Mouse (Mus musculus) MEL (cell line): ENCODE measurements around the gene Gdf11. TPM values are rescaled to one million over a fixed set of nuclear protein-coding genes. Genes with fewer than 3 reads are reported as not detected.

ENCODE experiments used
- DNase-seq: peaks from one replicate; pipeline ENCODE4 v3.0.0; 2011; ENCODE audit warnings: low read depth, low spot score
- H3K27ac ChIP-seq: 2 replicates; pipeline ENCODE4 v1.5.1; 2012; ENCODE audit warnings: low read depth, mild to moderate bottlenecking, control low read depth, low read length, moderate library complexity; ENCODE audit not compliant: control insufficient read depth
- H3K27me3 ChIP-seq, 2 experiments: fragments of 150-350 bp in 1 of 2; sonication (generic) in 1 of 2; 2 replicates each; pipeline ENCODE4 v1.6.1; 2012; ENCODE audit warnings: low read length in 2 of 2, mild to moderate bottlenecking in 2 of 2, improper control_type of control experiment in 1 of 2, moderate library complexity in 1 of 2; ENCODE audit not compliant: insufficient read depth in 2 of 2, control insufficient read depth in 1 of 2
- H3K36me3 ChIP-seq, 2 experiments: 2 replicates each; pipeline ENCODE4 v1.6.1; 2012 to 2014; ENCODE audit warnings: low read length in 2 of 2, improper control_type of control experiment in 1 of 2, inconsistent platforms in 1 of 2, mild to moderate bottlenecking in 1 of 2; ENCODE audit not compliant: insufficient read depth in 2 of 2, control insufficient read depth in 1 of 2
- H3K4me1 ChIP-seq, 2 experiments: fragments of 150-350 bp in 1 of 2; sonication (generic) in 1 of 2; 2 replicates each; pipeline ENCODE4 v1.6.1; 2012; ENCODE audit warnings: low read length in 2 of 2, improper control_type of control experiment in 1 of 2, mild to moderate bottlenecking in 1 of 2; ENCODE audit not compliant: insufficient read depth in 2 of 2, control insufficient read depth in 1 of 2
- H3K4me3 ChIP-seq, 2 experiments: fragments of 150-350 bp in 1 of 2; sonication (generic) in 1 of 2; 2 replicates each; pipeline ENCODE4 v1.5.1; 2012; ENCODE audit warnings: low read depth in 2 of 2, low read length in 2 of 2, mild to moderate bottlenecking in 2 of 2, moderate library complexity in 2 of 2, control low read depth in 1 of 2, improper control_type of control experiment in 1 of 2; ENCODE audit not compliant: control insufficient read depth in 1 of 2, insufficient read depth in 1 of 2
- H3K79me2 ChIP-seq: 2 replicates; pipeline ENCODE4 v1.6.1; 2012; ENCODE audit warnings: mild to moderate bottlenecking, low read length, moderate library complexity; ENCODE audit not compliant: control insufficient read depth, poor library complexity, insufficient read depth
- H3K9ac ChIP-seq: 2 replicates; pipeline ENCODE4 v1.6.1; 2012; ENCODE audit warnings: low read depth, mild to moderate bottlenecking, control low read depth, low read length, moderate library complexity; ENCODE audit not compliant: control insufficient read depth, poor library complexity, severe bottlenecking
- H3K9me3 ChIP-seq: fragments of 150-350 bp; sonication (generic); replicated peaks from 2 replicates; pipeline ENCODE4 v1.6.1; 2012; ENCODE audit warnings: mild to moderate bottlenecking, low read length, improper control_type of control experiment, moderate library complexity; ENCODE audit not compliant: insufficient read depth
- BHLHE40 ChIP-seq: IDR thresholded peaks from 2 replicates; pipeline ENCODE4 v1.6.1; 2012; ENCODE audit warnings: low read depth, mild to moderate bottlenecking, inconsistent platforms, low read length, improper control_type of control experiment, borderline replicate concordance
- CHD1 ChIP-seq: IDR thresholded peaks from 2 replicates; pipeline ENCODE4 v1.6.1; 2012; ENCODE audit warnings: low read depth, mild to moderate bottlenecking, inconsistent platforms, low read length, improper control_type of control experiment
- CHD2 ChIP-seq: IDR thresholded peaks from 2 replicates; pipeline ENCODE4 v1.6.1; 2011; ENCODE audit warnings: low read length, improper control_type of control experiment
- CTCF ChIP-seq, 3 experiments: IDR thresholded peaks in 2 of 3; conservative IDR thresholded peaks in 1 of 3; 2 replicates each; pipeline ENCODE4 v1.5.1; 2011 to 2012; ENCODE audit warnings: low read length in 3 of 3, low read depth in 2 of 3, mild to moderate bottlenecking in 2 of 3, improper control_type of control experiment in 1 of 3, inconsistent platforms in 1 of 3, mixed read lengths in 1 of 3, moderate library complexity in 1 of 3; ENCODE audit not compliant: control insufficient read depth in 1 of 3, insufficient read depth in 1 of 3, poor library complexity in 1 of 3, severe bottlenecking in 1 of 3
- ELF1 ChIP-seq: IDR thresholded peaks from 2 replicates; pipeline ENCODE4 v1.6.1; 2014; ENCODE audit warnings: low read depth, mild to moderate bottlenecking, inconsistent platforms, low read length, improper control_type of control experiment, moderate library complexity
- EP300 ChIP-seq, 2 experiments: IDR thresholded peaks; 2 replicates each; pipeline ENCODE4 v1.6.1; 2011; ENCODE audit warnings: improper control_type of control experiment in 2 of 2, low read length in 2 of 2, low read depth in 1 of 2, mild to moderate bottlenecking in 1 of 2
- ETS1 ChIP-seq: IDR thresholded peaks from 2 replicates; pipeline ENCODE4 v1.6.1; 2012; ENCODE audit warnings: low read depth, mild to moderate bottlenecking, inconsistent platforms, low read length, improper control_type of control experiment, moderate library complexity
- GATA1 ChIP-seq: IDR thresholded peaks from 2 replicates; pipeline ENCODE4 v1.6.1; 2011; ENCODE audit warnings: low read depth, low read length, improper control_type of control experiment
- KAT2A ChIP-seq: conservative IDR thresholded peaks from 2 replicates; pipeline ENCODE4 v1.6.1; 2012; ENCODE audit warnings: low read depth, low read length, improper control_type of control experiment, inconsistent platforms
- MAFK ChIP-seq: IDR thresholded peaks from 2 replicates; pipeline ENCODE4 v1.6.1; 2011; ENCODE audit warnings: low read depth, mild to moderate bottlenecking, low read length, improper control_type of control experiment, borderline replicate concordance
- MXI1 ChIP-seq: IDR thresholded peaks from 2 replicates; pipeline ENCODE4 v1.6.1; 2011; ENCODE audit warnings: mild to moderate bottlenecking, low read depth, low read length, improper control_type of control experiment
- MYB ChIP-seq: IDR thresholded peaks from 2 replicates; pipeline ENCODE4 v1.6.1; 2011; ENCODE audit warnings: mild to moderate bottlenecking, low read depth, low read length, improper control_type of control experiment
- MYC ChIP-seq: IDR thresholded peaks from 2 replicates; pipeline ENCODE4 v1.6.1; 2011; ENCODE audit warnings: low read depth, mild to moderate bottlenecking, low read length, improper control_type of control experiment, moderate library complexity
- POLR2A ChIP-seq, 2 experiments: IDR thresholded peaks; 2 replicates each; pipeline ENCODE4 v1.6.1; 2011 to 2012; ENCODE audit warnings: low read length in 2 of 2, mild to moderate bottlenecking in 2 of 2, control low read depth in 1 of 2, improper control_type of control experiment in 1 of 2, low read depth in 1 of 2, moderate library complexity in 1 of 2; ENCODE audit not compliant: control insufficient read depth in 1 of 2, insufficient read depth in 1 of 2, poor library complexity in 1 of 2
- RCOR1 ChIP-seq: IDR thresholded peaks from 2 replicates; pipeline ENCODE4 v1.6.1; 2012; ENCODE audit warnings: low read depth, mild to moderate bottlenecking, inconsistent platforms, low read length, improper control_type of control experiment
- SIN3A ChIP-seq: IDR thresholded peaks from 2 replicates; pipeline ENCODE4 v1.6.1; 2012; ENCODE audit warnings: low read length, improper control_type of control experiment, inconsistent platforms
- USF1 ChIP-seq: IDR thresholded peaks from 2 replicates; pipeline ENCODE4 v1.6.1; 2014; ENCODE audit warnings: low read depth, mild to moderate bottlenecking, inconsistent platforms, low read length, improper control_type of control experiment, moderate library complexity
- USF2 ChIP-seq, 2 experiments: IDR thresholded peaks; 2 replicates each; pipeline ENCODE4 v1.6.1; 2011 to 2012; ENCODE audit warnings: improper control_type of control experiment in 2 of 2, low read length in 2 of 2, borderline replicate concordance in 1 of 2, inconsistent platforms in 1 of 2, low read depth in 1 of 2, mild to moderate bottlenecking in 1 of 2; ENCODE audit not compliant: insufficient read depth in 1 of 2
- ZC3H11A ChIP-seq: IDR thresholded peaks from 2 replicates; pipeline ENCODE4 v1.6.1; 2012; ENCODE audit warnings: low read depth, mild to moderate bottlenecking, inconsistent platforms, low read length, improper control_type of control experiment
- ZKSCAN1 ChIP-seq: IDR thresholded peaks from 2 replicates; pipeline ENCODE4 v1.6.1; 2012; ENCODE audit warnings: low read depth, mild to moderate bottlenecking, inconsistent platforms, low read length, improper control_type of control experiment, moderate library complexity
- ZNF384 ChIP-seq: IDR thresholded peaks from 2 replicates; pipeline ENCODE4 v1.6.1; 2012; ENCODE audit warnings: low read depth, mild to moderate bottlenecking, inconsistent platforms, low read length, improper control_type of control experiment
- polyA plus RNA-seq, 2 experiments: library from polyadenylated mRNA; stranded (reverse) in 1 of 2; unstranded in 1 of 2; fragments of >175 nt in 1 of 2; fragments of >200 nt in 1 of 2; gene quantifications; 2 replicates each; pipeline versions ENCODE4 v1.2.1 to v1.2.4; 2012; ENCODE audit warnings: low replicate concordance in 2 of 2, low read depth in 1 of 2; ENCODE audit not compliant: insufficient read length in 2 of 2, insufficient read depth in 1 of 2, missing spikeins in 1 of 2
- total RNA-seq: library from RNA; depleted of rRNA; stranded (reverse); fragments of 300-350 nt; gene quantifications from 2 replicates; pipeline ENCODE4 v1.2.3, GENCODE M21; 2012

Gdf11 gene
- total and polyA plus RNA-seq, 3 experiments, result 2.3 to 2.8 TPM; not detected in 1

DNA sequence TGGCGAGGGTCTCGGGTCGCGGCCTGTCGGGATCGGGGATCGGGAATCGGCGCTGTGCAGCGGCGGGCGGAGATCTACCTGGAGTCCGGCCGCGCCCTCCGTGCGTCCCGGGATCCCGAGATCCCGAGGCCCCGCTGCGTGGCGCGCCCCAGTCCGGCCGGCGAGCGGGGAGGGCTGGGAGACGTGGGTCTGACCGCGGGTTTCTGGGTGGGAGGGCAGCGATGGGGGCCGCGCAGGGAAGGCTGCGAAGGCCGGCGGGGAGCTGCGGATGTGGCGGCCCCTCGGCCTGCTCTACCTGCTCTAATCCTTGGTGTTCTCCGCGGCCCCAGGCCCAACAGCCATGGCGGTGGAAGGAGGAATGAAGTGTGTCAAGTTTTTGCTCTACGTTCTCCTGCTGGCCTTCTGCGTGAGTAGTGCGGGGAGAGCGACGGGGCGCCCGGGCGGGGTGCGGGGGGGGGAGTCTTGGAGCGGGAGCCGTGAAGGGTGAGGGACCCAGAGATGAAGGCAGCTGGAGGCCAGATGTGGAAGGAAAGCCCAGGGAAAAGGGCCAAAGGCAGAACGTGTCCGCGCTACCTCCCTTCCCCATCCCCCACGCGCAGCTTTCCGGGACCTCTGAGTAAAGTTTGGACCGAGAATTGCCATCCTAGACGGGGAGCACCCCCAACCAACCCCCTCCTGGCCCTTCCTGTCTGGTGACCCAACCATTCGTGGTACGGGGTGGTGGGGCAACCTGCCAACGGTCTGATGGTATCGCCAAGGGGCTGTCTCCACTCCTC, 18.7 kb upstream of the Gdf11 start:
- H3K9ac ChIP-seq, result no peak overlapping the region
- no peaks in the 10 kb centered on the region for H3K79me2 ChIP-seq
- no peaks in the 10 kb centered on the region for H3K9me3 ChIP-seq
- no peak overlapping the region for H3K4me3 ChIP-seq
- H3K27ac ChIP-seq, result no peak overlapping the region
- TF ChIP-seq POLR2A (IDR thresholded peaks at IDR 0.05; ENCODE audit: control insufficient read depth in 1 of 2, insufficient read depth in 1 of 2, low read depth in 1 of 2, low read length in 2 of 2, poor library complexity in 1 of 2), result no peak
- no peak for TF ChIP-seq EP300 (IDR thresholded peaks at IDR 0.05; ENCODE audit: low read depth in 1 of 2, low read length in 2 of 2)
- no peak for TF ChIP-seq MYB
- TF ChIP-seq ELF1, result no peak
- TF ChIP-seq ZC3H11A, result no peak
- TF ChIP-seq USF1, result no peak
- TF ChIP-seq GATA1, result no peak
- TF ChIP-seq KAT2A, result no peak
- no peak for TF ChIP-seq USF2 (IDR thresholded peaks at IDR 0.05; ENCODE audit: borderline replicate concordance in 1 of 2, insufficient read depth in 1 of 2, low read depth in 1 of 2, low read length in 2 of 2)
- no peak for TF ChIP-seq CHD2
- TF ChIP-seq BHLHE40, result no peak
- no peak for TF ChIP-seq RCOR1
- no peak for TF ChIP-seq CHD1
- TF ChIP-seq MAFK, result no peak
- TF ChIP-seq SIN3A, result no peak
- TF ChIP-seq MXI1, result no peak
- no peak for TF ChIP-seq ZNF384
- TF ChIP-seq CTCF (IDR thresholded peaks at IDR 0.05 in 2 of 3, conservative IDR thresholded peaks at IDR 0.05 in 1 of 3; ENCODE audit: control insufficient read depth in 1 of 3, insufficient read depth in 1 of 3, low read depth in 2 of 3, low read length in 3 of 3, poor library complexity in 1 of 3, severe bottlenecking in 1 of 3), result no peak
- no peak for TF ChIP-seq MYC
- TF ChIP-seq ETS1, result no peak
- H3K4me1 ChIP-seq, result no peaks in the 10 kb centered on the region
- H3K36me3 ChIP-seq, result no peaks in the 10 kb centered on the region
- H3K27me3 ChIP-seq, result peaks cover 0 to 1% of the 10 kb centered on the region in 2 experiments; a peak in 2 of 4 replicates
- no peak for DNase-seq

DNA sequence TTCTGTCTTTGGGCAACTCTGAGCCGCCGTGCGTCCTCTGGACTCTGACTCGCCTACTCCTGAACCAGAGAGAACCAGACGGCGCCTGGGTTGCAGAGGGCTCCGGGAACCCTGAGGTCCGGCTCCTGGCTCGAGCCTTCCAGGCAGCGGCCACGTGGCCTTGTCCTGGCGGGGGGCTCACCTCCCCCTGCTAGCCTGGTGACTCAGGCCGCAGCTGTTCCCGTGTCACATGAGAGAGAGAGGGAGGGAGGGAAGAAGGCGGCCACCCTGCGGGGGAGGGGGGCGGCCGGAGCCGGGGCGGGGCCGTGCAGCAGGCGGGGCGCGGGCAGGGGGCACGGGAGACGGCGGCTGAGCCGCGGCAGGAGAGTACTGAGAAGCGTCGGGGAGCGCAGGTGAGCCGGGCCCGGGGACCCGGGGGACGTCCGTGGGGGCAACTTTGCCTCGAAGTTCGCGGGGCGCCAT, 18.1 kb upstream of the Gdf11 start:
- H3K4me1 ChIP-seq, result no peaks in the 10 kb centered on the region
- H3K27ac ChIP-seq, result no peak overlapping the region
- no peak overlapping the region for H3K9ac ChIP-seq
- no peak for TF ChIP-seq ZKSCAN1
- no peaks in the 10 kb centered on the region for H3K9me3 ChIP-seq
- H3K36me3 ChIP-seq, result no peaks in the 10 kb centered on the region
- DNase-seq, result no peak
- H3K79me2 ChIP-seq, result no peaks in the 10 kb centered on the region
- H3K4me3 ChIP-seq, result no peak overlapping the region
- peaks cover 0 to 1% of the 10 kb centered on the region in 2 experiments; a peak in 2 of 4 replicates for H3K27me3 ChIP-seq
